Mouse (Mus musculus): ENCODE results near the gene Mrpl42. TPM values are rescaled to one million over a fixed set of nuclear protein-coding genes. Genes with fewer than 3 reads are reported as not detected.
A peak's percentile ranks its signal among the peaks of the same experiment; 100 is the strongest.

Gene Mrpl42
- total RNA-seq, 2 experiments from 2014 or later, result 79.0 to 82.0 TPM

DNA sequence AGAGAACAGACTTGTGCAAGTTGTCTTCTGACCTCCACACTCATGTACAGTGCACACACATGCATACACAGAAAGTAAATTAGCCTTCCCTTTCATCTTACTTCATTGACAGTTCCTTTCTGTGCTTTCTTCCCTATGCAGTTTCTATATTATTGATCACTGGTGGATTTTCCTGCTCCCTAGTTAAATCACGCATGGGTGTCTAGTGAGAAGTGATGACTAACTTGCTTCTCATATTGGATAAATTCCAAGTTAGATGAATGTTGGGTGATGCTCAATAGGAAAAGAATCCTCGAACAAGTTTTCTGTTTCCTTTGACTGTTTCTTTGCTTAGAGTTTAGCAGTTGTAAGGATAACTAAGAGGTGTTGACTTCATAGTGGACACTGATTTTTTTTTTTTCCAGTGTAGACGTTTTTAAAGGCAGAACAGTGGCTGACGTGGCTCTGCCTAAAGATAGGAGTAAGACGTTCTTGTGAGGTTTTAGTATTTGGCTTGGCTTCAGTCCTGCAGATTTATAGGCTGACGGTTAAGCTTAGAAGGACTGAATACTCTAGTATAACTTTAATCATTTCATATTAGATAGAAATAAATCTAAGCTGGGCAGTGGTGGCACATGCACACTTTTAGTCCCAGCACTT lies 23.4 kb upstream of the Mrpl42 start:
- intact Hi-C loops (cut with DNase I), result no loop called here
- no peak for DNase-seq (ENCODE audit: extremely low spot score in 1 of 2, low spot score in 2 of 2)

GRCm38 (mm10) chr10:95517656-95518055 lies 15.9 kb upstream of the Mrpl42 start:
- no peak for DNase-seq (ENCODE audit: extremely low spot score in 1 of 2, low spot score in 2 of 2)
- intact Hi-C loops (cut with DNase I), result no loop called here

DNA sequence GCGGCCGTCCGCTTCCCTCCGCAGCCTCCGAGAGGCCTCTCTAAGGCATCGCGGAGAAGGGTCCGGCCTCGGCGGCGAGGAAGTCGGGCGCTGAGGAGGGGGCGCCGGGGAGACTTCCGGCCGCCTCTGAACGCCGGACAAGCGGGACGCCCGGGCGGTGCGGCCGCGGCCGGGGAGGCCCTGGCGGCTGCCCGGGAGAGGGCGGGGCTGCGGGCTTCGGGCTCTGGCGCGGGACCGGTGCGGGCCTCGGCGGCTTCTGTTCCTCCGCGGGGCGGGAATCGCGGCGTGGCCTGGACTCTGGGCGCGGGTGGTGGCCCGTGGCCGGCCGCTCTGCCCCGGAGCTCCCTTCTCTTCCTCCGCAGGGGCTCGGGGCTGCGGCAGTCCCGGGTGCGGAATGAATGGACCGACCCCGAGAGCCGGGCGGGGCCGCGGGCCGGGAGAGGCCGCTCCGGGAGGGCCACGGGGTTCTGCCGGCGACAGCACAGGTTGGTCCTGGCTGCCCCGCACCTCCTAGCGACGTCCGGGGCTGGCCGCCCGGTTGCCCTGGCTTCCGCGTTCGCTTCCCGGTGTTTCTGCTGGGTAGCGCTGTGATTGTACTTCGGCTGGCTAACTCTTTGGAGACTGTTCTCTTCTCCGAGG lies 13.7 kb upstream of the Mrpl42 start:
- DNase-seq (ENCODE audit: extremely low spot score in 1 of 2, low spot score in 2 of 2), result peak in 1 of 2 experiments; percentile 75
- intact Hi-C loops (cut with DNase I), result no loop called here

GRCm38 (mm10) chr10:95514656-95515292 lies 13.0 kb upstream of the Mrpl42 start, which contains the start of gene Ube2n:
Ube2n (plus strand) TSS chr10:95515145.
- intact Hi-C loops (cut with DNase I), result no loop called here
- peak; percentile 97 to 99 for DNase-seq (ENCODE audit: extremely low spot score in 1 of 2, low spot score in 2 of 2)

DNA sequence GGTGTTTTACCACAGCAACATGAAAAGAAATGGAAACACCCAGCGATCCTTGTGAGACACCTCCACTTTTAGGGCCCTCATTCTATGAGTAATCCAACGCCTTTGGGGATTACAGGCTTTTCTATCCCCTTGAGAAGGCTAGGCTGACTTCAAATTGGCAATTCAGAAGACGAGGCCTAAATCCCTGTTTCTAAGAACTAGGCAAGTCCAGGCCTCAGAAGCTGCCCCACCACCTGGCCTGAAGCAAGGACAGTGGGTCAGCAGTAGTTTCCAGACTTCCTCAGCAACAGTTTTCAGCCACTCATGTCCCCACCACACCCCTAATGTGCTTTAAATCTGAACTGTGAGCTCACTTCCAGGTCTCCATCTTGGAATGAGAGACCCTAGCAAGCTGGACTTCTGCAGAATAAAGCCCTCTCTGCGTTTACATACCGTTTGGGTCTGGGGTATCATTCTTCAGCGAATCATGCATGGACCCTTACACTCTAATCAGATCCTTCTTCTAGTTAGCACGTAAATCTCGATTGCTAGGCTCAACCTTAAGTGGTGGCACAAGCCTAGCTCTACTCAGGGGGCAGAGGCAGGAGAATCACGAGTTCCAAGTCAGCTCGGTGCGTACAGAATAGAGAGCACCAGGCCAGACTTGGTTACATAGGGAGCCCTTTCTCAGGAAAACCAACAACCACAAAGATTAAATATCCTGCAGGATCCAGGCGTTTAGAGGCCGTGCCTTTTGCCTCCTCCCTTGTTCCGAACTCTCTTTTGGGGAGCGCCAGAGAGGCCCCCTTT lies 12.2 kb upstream of the Mrpl42 start:
- intact Hi-C loops (cut with DNase I), result no loop called here
- peak in 1 of 2 experiments; percentile 18 for DNase-seq (ENCODE audit: extremely low spot score in 1 of 2, low spot score in 2 of 2)

GRCm38 (mm10) chr10:95512635-95513034 lies 10.9 kb upstream of the Mrpl42 start:
- DNase-seq (ENCODE audit: extremely low spot score in 1 of 2, low spot score in 2 of 2), result no peak
- intact Hi-C loops (cut with DNase I), result no loop called here

- intact Hi-C loops (cut with DNase I), result no loop called here
- DNase-seq (ENCODE audit: extremely low spot score in 1 of 2, low spot score in 2 of 2), result no peak
These were observed 7.5 kb upstream of the Mrpl42 start for GRCm38 (mm10) chr10:95509263-95509662.

DNA sequence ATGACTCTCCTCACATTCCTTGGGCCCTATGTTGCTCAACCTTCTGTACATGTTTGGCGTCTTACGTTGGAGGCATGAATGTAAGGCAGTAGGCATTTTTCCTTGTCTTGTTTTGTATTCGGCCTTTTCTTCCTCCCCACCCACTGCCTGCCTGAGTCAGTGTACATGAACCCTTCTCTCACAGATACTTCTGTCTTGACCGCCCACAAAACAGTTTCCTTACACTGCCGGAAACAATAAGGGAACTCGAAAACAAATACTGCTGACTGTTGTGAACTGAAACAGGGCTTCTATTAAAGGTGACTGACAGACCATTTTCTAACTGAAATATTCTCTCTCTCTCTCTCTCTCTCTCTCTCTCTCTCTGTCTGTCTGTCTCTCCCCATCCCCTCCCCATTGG lies 7.1 kb upstream of the Mrpl42 start:
- DNase-seq (ENCODE audit: extremely low spot score in 1 of 2, low spot score in 2 of 2), result no peak
- intact Hi-C loops (cut with DNase I), result no loop called here

DNA sequence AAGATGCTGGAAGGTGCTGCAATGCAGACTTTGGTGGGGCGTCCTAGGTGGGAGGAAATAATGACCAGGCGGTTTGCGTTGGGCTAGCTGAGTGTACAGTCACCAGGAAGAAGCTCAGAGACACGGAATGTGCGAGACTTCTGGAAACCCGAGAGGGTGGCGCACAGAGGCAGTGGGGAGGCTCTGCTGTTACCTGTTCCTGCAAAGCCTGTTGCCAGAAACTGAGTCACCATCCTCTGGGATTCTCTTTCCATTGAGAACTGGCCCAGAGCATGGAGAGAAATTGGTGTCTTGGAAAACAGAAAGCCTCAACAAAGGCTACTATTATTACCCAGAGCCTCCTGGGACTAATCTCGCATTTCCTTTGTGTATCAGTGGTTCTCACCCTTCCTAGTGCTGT lies 6.4 kb upstream of the Mrpl42 start:
- DNase-seq (ENCODE audit: extremely low spot score in 1 of 2, low spot score in 2 of 2), result no peak
- intact Hi-C loops (cut with DNase I), result no loop called here

DNA sequence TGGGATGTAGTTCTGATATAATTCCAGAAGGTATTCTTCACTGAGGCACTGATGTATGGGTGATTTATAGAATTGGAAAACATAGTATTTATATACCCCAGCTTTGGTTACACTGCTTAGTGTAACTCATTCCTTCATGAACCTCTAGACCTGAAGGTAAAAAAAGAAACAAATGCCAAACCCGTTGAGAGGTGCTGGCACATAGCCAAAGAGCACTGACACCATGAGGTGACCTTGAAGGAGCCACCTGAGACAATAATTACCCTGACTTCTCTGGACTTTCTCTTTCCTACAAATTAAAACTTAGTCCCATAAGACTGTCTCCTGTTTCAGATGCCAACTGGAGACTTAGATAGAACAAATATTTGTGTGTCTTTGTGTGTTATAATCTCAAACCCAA lies 2.6 kb upstream of the Mrpl42 start:
- intact Hi-C loops (cut with DNase I), result no loop called here
- no peak for DNase-seq (ENCODE audit: extremely low spot score in 1 of 2, low spot score in 2 of 2)

- intact Hi-C loops (cut with DNase I), result no loop called here
- no peak for DNase-seq (ENCODE audit: extremely low spot score in 1 of 2, low spot score in 2 of 2)
These were observed 1.9 kb upstream of the Mrpl42 start for GRCm38 (mm10) chr10:95503443-95504235.

DNA sequence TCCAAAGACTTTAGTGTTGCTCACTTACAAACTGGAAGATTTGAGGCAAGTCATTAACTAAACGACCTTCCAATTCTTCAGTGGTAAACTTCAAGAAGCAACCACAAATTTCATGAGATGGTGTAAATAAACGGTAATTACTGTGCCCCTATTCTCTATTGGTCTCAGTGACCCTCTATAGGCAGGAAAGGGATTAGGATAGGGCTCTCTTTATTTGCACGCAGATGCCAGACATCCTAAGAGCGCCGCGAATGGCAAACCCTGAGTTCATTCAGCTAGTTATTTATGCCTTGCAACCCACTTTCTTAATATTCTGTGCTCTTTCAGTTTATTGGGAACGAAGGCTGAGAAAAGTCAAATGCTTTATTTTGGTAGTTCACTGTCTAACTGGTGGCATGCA lies 707 bp downstream of the Mrpl42 start:
- intact Hi-C loops (cut with DNase I), result no loop called here
- no peak for DNase-seq (ENCODE audit: extremely low spot score in 1 of 2, low spot score in 2 of 2)

DNA sequence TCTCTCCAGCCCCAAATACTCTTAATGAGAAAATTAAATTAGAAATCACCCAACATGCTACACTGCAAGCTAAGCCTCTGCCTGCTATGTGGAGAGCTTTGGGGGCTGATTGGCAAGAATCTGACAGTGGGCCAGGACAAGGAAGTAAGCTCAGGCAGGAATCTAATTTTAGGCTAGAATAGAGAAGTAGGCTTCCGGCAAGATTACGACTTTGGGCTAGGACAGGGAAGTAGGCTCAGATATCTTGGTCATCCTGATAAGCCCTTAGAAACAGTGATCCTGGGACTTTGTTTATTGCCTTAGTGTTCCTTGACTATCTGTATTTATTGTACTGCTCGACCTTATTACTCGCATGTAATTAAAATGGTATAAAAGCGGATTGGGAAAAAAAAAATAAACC lies 7.5 kb downstream of the Mrpl42 start:
- intact Hi-C loops (cut with DNase I), result no loop called here
- DNase-seq (ENCODE audit: extremely low spot score in 1 of 2, low spot score in 2 of 2), result no peak

DNA sequence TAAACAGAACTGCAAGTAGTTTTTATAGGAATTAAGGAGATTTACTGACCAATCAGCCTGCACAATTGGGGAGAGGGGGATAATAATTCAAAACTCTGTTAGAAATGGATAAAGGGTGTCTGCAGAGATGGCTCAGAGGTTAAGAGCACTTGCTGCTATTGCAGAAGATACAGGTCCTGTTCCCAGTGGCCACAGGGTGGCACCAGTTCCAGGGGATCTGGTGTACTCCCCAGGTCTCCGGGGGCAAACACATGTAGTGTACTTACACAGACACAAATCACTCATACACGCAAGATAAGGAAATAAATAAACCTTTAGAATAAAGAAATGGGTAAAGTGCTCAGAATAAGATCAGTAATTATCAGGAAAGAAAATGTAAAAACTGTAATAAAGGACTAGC lies 12.1 kb downstream of the Mrpl42 start:
- DNase-seq (ENCODE audit: extremely low spot score in 1 of 2, low spot score in 2 of 2), result peak in 1 of 2 experiments; percentile 56

DNA sequence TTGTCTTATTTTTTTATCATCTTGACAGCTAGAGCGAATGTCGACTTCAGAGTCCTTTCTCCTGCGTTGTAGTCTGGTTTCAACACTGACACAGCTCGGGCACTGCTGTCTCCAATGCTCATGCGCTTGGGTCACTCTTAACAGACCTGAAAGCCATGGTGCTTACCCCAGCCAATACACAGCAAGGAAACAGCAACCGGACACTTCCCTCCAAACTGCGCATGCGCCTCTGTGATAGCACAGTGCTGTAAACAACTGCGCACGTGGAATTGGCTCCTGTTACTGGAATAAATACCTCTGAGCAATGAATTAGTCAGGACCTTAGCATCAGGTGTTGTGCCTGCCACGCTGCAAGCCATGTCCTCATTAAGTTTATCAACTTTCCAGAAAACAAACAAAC lies 24.2 kb downstream of the Mrpl42 start:
- DNase-seq (ENCODE audit: extremely low spot score in 1 of 2, low spot score in 2 of 2), result no peak
- intact Hi-C loops (cut with DNase I), result loop anchor here (5.0 kb wide), 1 partner anchor 390 kb away; no protein-coding TSS in a partner anchor

More for the DNA sequence above, 12.1 kb downstream of the Mrpl42 start:
- intact Hi-C loops (cut with DNase I), result loop anchor here (10.0 kb wide), 2 partner anchors 405 to 545 kb away; no protein-coding TSS in a partner anchor

- intact Hi-C loops (cut with DNase I), result loop anchor here (1.0 to 5.0 kb wide), 2 partner anchors 389 to 484 kb away; no protein-coding TSS in a partner anchor
- DNase-seq (ENCODE audit: extremely low spot score in 1 of 2, low spot score in 2 of 2), result peak; percentile 74 to 86
These were observed 25.8 kb downstream of the Mrpl42 start for GRCm38 (mm10) chr10:95475923-95476322.

DNA sequence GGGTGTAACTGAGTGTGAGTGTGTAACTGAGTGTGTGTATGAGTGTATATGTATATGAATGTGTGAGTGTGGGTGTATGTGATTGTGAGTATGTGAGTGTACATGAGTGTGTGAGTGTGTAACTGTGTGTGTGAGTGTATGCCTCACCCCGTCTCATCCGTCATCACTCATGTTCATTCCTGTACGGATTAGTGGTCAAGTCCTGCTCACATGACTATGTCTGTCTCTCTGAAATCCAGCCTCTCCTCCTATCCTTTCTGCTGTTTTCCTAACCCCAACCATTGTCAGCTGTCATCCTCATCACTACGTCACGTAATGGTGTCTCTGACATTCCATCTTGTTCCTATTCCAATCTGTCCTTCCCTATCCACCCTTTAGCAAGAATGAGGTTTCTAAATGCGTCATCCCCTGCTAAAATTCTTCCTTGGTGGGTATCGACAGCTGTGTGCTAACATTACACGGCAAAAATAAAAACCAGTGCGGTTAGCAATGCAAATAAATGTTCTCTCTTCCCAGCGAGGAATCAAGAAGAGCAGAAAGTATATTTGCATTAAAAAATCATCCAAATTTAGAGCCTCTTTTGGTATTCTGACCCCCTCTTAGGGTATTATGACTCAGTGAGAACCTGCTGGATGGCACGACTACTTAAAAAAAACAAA lies 29.7 kb downstream of the Mrpl42 start:
- intact Hi-C loops (cut with DNase I), result loop anchor here (5.0 kb wide), 2 partner anchors 55 to 365 kb away; partner anchors contain the start of gene Socs2
- peak in 1 of 2 experiments; percentile 44 for DNase-seq (ENCODE audit: extremely low spot score in 1 of 2, low spot score in 2 of 2)

DNA sequence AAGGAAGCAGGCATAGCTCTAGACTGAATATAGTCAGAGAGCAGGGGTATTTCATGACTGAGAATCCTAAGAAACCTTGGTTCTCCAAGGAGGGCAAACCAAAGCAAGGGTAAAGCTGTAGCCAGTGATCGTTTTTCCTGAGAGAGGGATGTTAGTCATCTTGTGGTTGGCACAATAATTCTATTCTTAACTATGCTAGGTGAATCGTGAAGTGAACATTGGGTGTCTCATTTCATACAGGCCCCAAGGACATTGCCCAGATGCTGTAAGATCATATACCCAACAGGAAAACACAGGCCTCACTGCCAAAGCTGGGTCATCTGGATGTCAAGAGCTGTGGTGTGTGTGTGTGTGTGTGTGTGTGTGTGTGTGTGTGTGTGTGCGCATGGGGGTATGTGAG lies 30.6 kb downstream of the Mrpl42 start:
- no peak for DNase-seq (ENCODE audit: extremely low spot score in 1 of 2, low spot score in 2 of 2)
- intact Hi-C loops (cut with DNase I), result loop anchor here (5.0 kb wide), 2 partner anchors 54 to 364 kb away; partner anchors contain the start of gene Socs2
